Mouse (Mus musculus) ES-E14 (cell line): ENCODE measurements around the gene Olfr412.

Experiments used
- CHD2 ChIP-seq: IDR thresholded peaks from 2 replicates; pipeline ENCODE4 v1.6.1; 2014; ENCODE audit warnings: mild to moderate bottlenecking, low read depth, low read length, inconsistent platforms
- ZNF384 ChIP-seq: IDR thresholded peaks from 2 replicates; pipeline ENCODE4 v1.6.1; 2012; ENCODE audit warnings: low read depth, low read length, inconsistent platforms

DNA sequence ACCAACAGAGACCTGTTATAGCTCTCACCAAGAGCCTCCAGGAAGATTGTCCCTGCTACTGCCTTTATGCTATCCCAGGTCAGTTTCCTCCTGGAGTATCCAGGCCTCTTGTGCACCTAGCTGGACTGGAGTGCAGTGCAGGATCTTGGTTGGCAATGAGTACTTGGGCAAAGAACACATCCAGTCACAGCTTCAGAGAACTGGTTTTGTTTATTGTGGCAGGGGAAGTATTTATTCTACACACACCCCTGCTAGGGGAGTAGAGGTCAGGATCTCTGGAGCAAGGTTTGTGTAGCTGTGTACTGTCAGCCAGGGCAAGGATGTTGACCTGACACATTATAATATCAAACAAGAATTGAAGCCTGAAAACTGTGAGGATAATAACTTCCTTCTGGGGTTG lies 33.1 kb upstream of the Olfr412 start:
- no peak for TF ChIP-seq CHD2
- no peak for TF ChIP-seq ZNF384
